In genomic region chr11:79856376-79856775, GRCm38 (mm10) we compare ENCODE assay signal across 17 mouse cellular contexts.
"Had no signal": no experiment of that assay in that cellular context is flagged by ENCODE, and none has a peak within 500 bp of the region (broad histone marks: within the 10 kb centered on the region; RNA-seq: fewer than 3 reads in every experiment).

No protein-coding gene starts in this region.

- H3K27me3 ChIP-seq: kidney, embryonic 15.5 days; limb, embryonic 13.5 days; neural tube, embryonic 13.5 days had no signal

- DNase-seq: kidney, adult 2 months; kidney, postnatal 14 days; left cerebral cortex, postnatal 4 days; lung, adult 2 months; lung, postnatal 10 days; lung, postnatal 4 days; retina, postnatal 1 day; right cerebral cortex, postnatal 14 days; thymus, postnatal 4 days had no signal

- H3K9me3 ChIP-seq: kidney, embryonic 15.5 days; midbrain, embryonic 10.5 days had no signal

- H3K4me2 ChIP-seq: kidney, embryonic 15.5 days; limb, embryonic 13.5 days; neural tube, embryonic 13.5 days had no signal

- H3K4me3 ChIP-seq: kidney, embryonic 15.5 days; left cerebral cortex, adult 2 months; limb, embryonic 13.5 days; midbrain, embryonic 10.5 days; neural tube, embryonic 13.5 days had no signal

- ATAC-seq: intestine, embryonic 16.5 days; midbrain, embryonic 16.5 days had no signal

- H3K27ac ChIP-seq: kidney, embryonic 15.5 days; left cerebral cortex, adult 2 months; limb, embryonic 13.5 days; liver, embryonic 14.5 days; midbrain, embryonic 10.5 days; neural tube, embryonic 13.5 days had no signal

- H3K36me3 ChIP-seq: kidney, embryonic 15.5 days; limb, embryonic 13.5 days; midbrain, embryonic 10.5 days; neural tube, embryonic 13.5 days had no signal

- H3K4me1 ChIP-seq: neural tube, embryonic 13.5 days had no signal

- H3K9ac ChIP-seq: kidney, embryonic 15.5 days; limb, embryonic 13.5 days; liver, embryonic 14.5 days; neural tube, embryonic 13.5 days had no signal
